Comparison of ENCODE assay signal across 22 mouse cellular contexts in the genomic region with DNA sequence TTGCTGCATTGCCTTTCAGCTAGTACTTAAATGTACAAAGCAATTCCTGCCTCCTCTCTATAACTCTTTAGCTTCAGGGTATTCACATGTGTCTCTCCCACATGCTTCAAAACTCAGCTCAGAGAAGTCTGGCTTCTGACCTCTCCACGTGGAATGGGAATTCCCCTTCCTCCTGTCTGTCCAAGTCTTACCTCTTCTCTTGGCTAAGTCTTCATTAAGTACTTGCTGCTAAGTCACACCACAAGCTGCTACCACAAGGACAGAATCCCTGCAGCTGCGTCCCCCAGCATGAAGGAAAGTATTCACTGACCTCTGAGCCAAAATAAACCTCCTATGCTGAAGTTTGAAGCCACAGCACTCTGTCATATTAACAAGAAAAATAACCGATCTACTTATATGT. TPM values are rescaled to one million over a fixed set of nuclear protein-coding genes. Genes with fewer than 3 reads are reported as not detected.
DNase-seq lines count a peak whose midpoint lies in the region; ATAC-seq and TF ChIP-seq lines count a peak whose summit lies in the region.
"Had no signal": no experiment of that assay in that cellular context is flagged by ENCODE, and none has a peak within 500 bp of the region (broad histone marks: within the 10 kb centered on the region; RNA-seq: fewer than 3 reads in every experiment).

No protein-coding gene starts in this region.

- TF ChIP-seq POLR2A in thymus, adult 2 months (IDR thresholded peaks at IDR 0.05; ENCODE audit: control insufficient read depth, extremely low read depth, insufficient read depth, low read length, poor library complexity), result no peak

- no peaks in the 10 kb centered on the region for H3K27me3 ChIP-seq in embryonic facial prominence, embryonic 14.5 days (replicated peaks; ENCODE audit: control insufficient read depth, insufficient read depth, low read length)
- no peaks in the 10 kb centered on the region for H3K27me3 ChIP-seq in embryonic facial prominence, embryonic 10.5 days (replicated peaks; ENCODE audit: low read depth, poor library complexity, severe bottlenecking)
- no peaks in the 10 kb centered on the region for H3K27me3 ChIP-seq in thymus, adult 2 months (ENCODE audit: control insufficient read depth, insufficient read depth, low read length)
- H3K27me3 ChIP-seq in stomach, postnatal 0 days (ENCODE audit: control insufficient read depth, insufficient read depth, low read length), result no peaks in the 10 kb centered on the region
- H3K27me3 ChIP-seq: embryonic facial prominence, embryonic 12.5 days; hindbrain, embryonic 15.5 days had no signal

- H3K4me1 ChIP-seq in embryonic facial prominence, embryonic 14.5 days (ENCODE audit: control insufficient read depth, insufficient read depth, low read length), result no peaks in the 10 kb centered on the region
- H3K4me1 ChIP-seq in embryonic facial prominence, embryonic 10.5 days, result no peaks in the 10 kb centered on the region
- H3K4me1 ChIP-seq in thymus, adult 2 months (replicated peaks; ENCODE audit: control insufficient read depth, insufficient read depth, low read length), result no peaks in the 10 kb centered on the region
- H3K4me1 ChIP-seq in stomach, postnatal 0 days (replicated peaks; ENCODE audit: control insufficient read depth, insufficient read depth), result no peaks in the 10 kb centered on the region
- H3K4me1 ChIP-seq: embryonic facial prominence, embryonic 12.5 days; hindbrain, embryonic 15.5 days had no signal

- no peak for TF ChIP-seq EP300 in stomach, postnatal 0 days (optimal IDR thresholded peaks at IDR 0.05)

- no peak for ATAC-seq in embryonic facial prominence, embryonic 14.5 days (ENCODE audit: low read depth)
- no peak for ATAC-seq in stomach, postnatal 0 days (ENCODE audit: low FRiP score, low TSS enrichment)
- ATAC-seq: forebrain, embryonic 14.5 days; intestine, embryonic 16.5 days had no signal

- no peak overlapping the region for H3K9ac ChIP-seq in embryonic facial prominence, embryonic 14.5 days (ENCODE audit: low read depth, low read length)
- no peak overlapping the region for H3K9ac ChIP-seq in stomach, postnatal 0 days (ENCODE audit: low read length)
- H3K9ac ChIP-seq: embryonic facial prominence, embryonic 12.5 days; hindbrain, embryonic 15.5 days had no signal

- H3K4me3 ChIP-seq in embryonic facial prominence, embryonic 14.5 days (ENCODE audit: low read depth, low read length), result no peak overlapping the region
- H3K4me3 ChIP-seq in embryonic facial prominence, embryonic 10.5 days, result no peak overlapping the region
- no peak overlapping the region for H3K4me3 ChIP-seq in thymus, adult 2 months (ENCODE audit: control insufficient read depth, insufficient read depth, low read length)
- no peak overlapping the region for H3K4me3 ChIP-seq in stomach, postnatal 0 days (ENCODE audit: low read depth, low read length)
- H3K4me3 ChIP-seq: embryonic facial prominence, embryonic 12.5 days; forebrain, embryonic 10.5 days; hindbrain, embryonic 15.5 days had no signal

- peak; percentile 27 for DNase-seq in embryonic facial prominence, embryonic 14.5 days (ENCODE audit: low spot score)
- no peak for DNase-seq in embryonic facial prominence, embryonic 10.5 days (ENCODE audit: low spot score)
- peak; percentile 5 for DNase-seq in heart, postnatal 4 days
- no peak for DNase-seq in heart, adult 11 months
- peak; percentile 57 for DNase-seq in NIH3T3 (ENCODE audit: low read depth)
- DNase-seq in thymus, adult 2 months, result no peak
- DNase-seq in stomach, postnatal 0 days (ENCODE audit: low spot score), result no peak
- DNase-seq: adrenal gland, adult 2 months; adrenal gland, postnatal 36 days; cerebellum, adult 2 months; cerebellum, postnatal 10 days; embryo, embryonic 11 days; gastrocnemius, postnatal 10 days; heart, postnatal 14 days; kidney, adult 2 months had no signal

- no peaks in the 10 kb centered on the region for H3K36me3 ChIP-seq in embryonic facial prominence, embryonic 14.5 days (ENCODE audit: control insufficient read depth, insufficient read depth, low read length)
- H3K36me3 ChIP-seq in embryonic facial prominence, embryonic 10.5 days (replicated peaks), result no peaks in the 10 kb centered on the region
- no peaks in the 10 kb centered on the region for H3K36me3 ChIP-seq in thymus, adult 2 months (ENCODE audit: control insufficient read depth, insufficient read depth, low read length)
- H3K36me3 ChIP-seq in stomach, postnatal 0 days (ENCODE audit: control insufficient read depth, insufficient read depth, low read length), result no peaks in the 10 kb centered on the region
- H3K36me3 ChIP-seq: embryonic facial prominence, embryonic 12.5 days; forebrain, embryonic 10.5 days; hindbrain, embryonic 15.5 days had no signal

- H3K4me2 ChIP-seq in embryonic facial prominence, embryonic 14.5 days (ENCODE audit: low read depth, low read length), result no peak overlapping the region
- H3K4me2 ChIP-seq in stomach, postnatal 0 days (replicated peaks; ENCODE audit: low read depth), result no peak overlapping the region
- H3K4me2 ChIP-seq: embryonic facial prominence, embryonic 12.5 days; hindbrain, embryonic 15.5 days had no signal

- 0 out of 2 replicates have a peak overlapping the region, but pooled peaks have one; percentile 15 for H3K27ac ChIP-seq in embryonic facial prominence, embryonic 14.5 days (replicated peaks; ENCODE audit: low read depth, low read length)
- no peak overlapping the region for H3K27ac ChIP-seq in embryonic facial prominence, embryonic 10.5 days (replicated peaks)
- no peak overlapping the region for H3K27ac ChIP-seq in thymus, adult 2 months (ENCODE audit: control insufficient read depth, insufficient read depth, low read length)
- H3K27ac ChIP-seq in stomach, postnatal 0 days (replicated peaks), result no peak overlapping the region
- H3K27ac ChIP-seq: embryonic facial prominence, embryonic 12.5 days; forebrain, embryonic 10.5 days; hindbrain, embryonic 15.5 days had no signal

- TF ChIP-seq CTCF in thymus, adult 2 months (IDR thresholded peaks at IDR 0.05; ENCODE audit: borderline replicate concordance, control insufficient read depth, extremely low read depth, insufficient read depth, low read length, poor library complexity), result no peak
- TF ChIP-seq CTCF in stomach, postnatal 0 days (IDR thresholded peaks at IDR 0.05; ENCODE audit: low read depth), result no peak

- WGBS in embryonic facial prominence, embryonic 14.5 days, result 60% methylated on average over 3 of the region's 3 CpGs
- WGBS in embryonic facial prominence, embryonic 10.5 days, result 79% methylated on average over 3 of the region's 3 CpGs
- WGBS in thymus, adult 2 months, result 88% methylated on average over 3 of the region's 3 CpGs
- WGBS in stomach, postnatal 0 days, result 46% methylated on average over 3 of the region's 3 CpGs

- H3K9me3 ChIP-seq in embryonic facial prominence, embryonic 14.5 days (ENCODE audit: control insufficient read depth, low read length), result no peaks in the 10 kb centered on the region
- no peaks in the 10 kb centered on the region for H3K9me3 ChIP-seq in embryonic facial prominence, embryonic 10.5 days
- H3K9me3 ChIP-seq in stomach, postnatal 0 days (ENCODE audit: control insufficient read depth, low read length), result no peaks in the 10 kb centered on the region
- H3K9me3 ChIP-seq: embryonic facial prominence, embryonic 12.5 days; forebrain, embryonic 10.5 days; hindbrain, embryonic 15.5 days had no signal

RNA-seq across cellular contexts. Expression of gene Rgs4, which starts 21.1 kb away (rescaled TPM):
- 18.1 and 18.5 TPM in 2 replicates for polyA plus RNA-seq in embryonic facial prominence, embryonic 14.5 days (2014; fragmentation: Nextera tagmentation; extraction: Ambion mirVana)
- 9.2 and 10.4 TPM in 2 replicates for polyA plus RNA-seq in embryonic facial prominence, embryonic 10.5 days (2016; fragmentation: Nextera tagmentation; extraction: Ambion mirVana)
- 1 to 10 TPM; 7.3 to 9.8 TPM for total RNA-seq in heart, postnatal 4 days (2021)
- polyA plus RNA-seq in thymus, adult 2 months (2012; rRNA removed), result 2.7 and 4.2 TPM in 2 replicates
- 8.4 TPM in 2 replicates for polyA plus RNA-seq in stomach, postnatal 0 days (2015; fragmentation: Nextera tagmentation; extraction: Ambion mirVana)
- total RNA-seq: CH12.LX; common myeloid progenitor, adult 5-6 weeks had no signal

Comparison
In these comparisons a context has a peak if more than half of its experiments do, and no peak if none do; other contexts are left out.
1. DNase-seq: peak in embryonic facial prominence, embryonic 14.5 days (single experiment), heart, postnatal 4 days (single experiment) and NIH3T3 (single experiment); none in embryonic facial prominence, embryonic 10.5 days (single experiment), heart, adult 11 months (single experiment), thymus, adult 2 months (single experiment) and stomach, postnatal 0 days (single experiment).